Mouse (Mus musculus): ENCODE data around the gene Pfkfb4.

The Pfkfb4 gene

DNA sequence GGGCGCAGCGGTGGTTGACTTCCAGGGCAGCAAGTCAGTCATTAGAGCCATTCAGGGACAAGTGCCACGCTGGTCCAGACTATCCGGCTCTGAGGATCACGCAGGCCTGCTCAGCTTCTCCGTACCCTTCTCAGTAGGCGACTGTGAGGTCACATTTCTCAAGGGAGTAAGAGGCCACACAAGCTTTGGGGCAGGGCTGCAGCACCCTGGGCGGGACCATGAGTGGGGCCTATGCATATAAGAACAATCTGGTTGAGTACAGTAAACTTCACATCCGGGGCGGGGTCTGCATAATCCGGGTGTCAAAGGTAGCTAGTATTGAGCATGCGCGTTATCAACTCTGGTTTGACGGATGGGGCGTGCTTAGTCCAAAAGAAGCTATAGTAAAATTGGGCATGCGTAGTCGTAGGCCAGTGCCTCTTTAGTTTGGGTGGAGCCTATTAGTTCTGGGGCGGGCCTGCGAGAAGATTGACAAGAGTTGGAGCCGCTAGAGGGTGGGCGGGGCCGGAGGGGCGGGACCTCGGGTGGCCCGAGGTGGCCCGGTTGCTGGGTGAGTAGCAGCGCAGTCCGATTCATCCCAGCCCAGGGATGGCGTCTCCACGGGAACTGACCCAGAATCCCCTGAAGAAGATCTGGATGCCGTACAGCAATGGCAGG is at the start of gene Pfkfb4:
Pfkfb4 (plus strand) TSS at position 351 of the 657 bp plus-strand sequence.
- DNase-seq (ENCODE audit: low read depth) = peak; percentile 100

DNA sequence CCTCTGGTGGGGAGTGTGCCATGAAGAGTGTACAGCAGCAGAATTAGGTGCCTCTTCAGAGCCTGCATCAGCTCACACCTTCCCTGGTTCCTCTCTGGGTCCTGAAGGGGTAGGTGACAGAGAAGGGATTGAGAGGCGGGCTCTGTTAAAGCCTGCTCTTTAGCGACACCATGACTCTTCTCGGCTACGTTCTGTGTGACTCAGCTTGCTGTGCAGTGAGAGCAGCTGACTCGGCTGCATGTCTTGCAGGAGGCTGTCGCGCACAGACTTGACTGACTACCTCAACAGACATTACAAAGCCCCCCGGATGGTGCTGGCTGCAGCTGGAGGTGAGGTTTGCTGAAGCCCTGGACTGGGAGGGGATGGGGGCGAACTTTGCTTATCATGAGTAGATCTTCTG is 46.5 kb upstream of the Pfkfb4 start:
- no peak for DNase-seq (ENCODE audit: low read depth)

DNA sequence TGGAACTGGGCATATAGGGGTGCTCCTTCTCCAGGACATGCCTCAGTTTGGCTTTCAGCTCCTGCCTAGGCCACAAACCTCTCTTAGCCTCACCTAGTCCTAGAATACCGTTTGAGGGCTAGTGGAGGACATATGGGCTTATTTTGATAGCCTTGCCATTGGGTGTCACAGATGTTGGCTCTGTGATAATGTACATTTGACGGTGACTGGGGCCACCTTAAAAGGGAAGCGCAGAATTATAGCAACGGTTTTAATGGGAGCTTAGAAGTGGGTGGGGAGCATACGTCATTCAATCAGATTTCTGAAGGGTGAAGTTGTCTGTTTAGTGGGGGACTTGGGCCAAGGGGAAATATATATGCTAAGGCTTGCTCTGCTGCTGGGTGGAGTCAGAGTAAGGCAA is 46.0 kb upstream of the Pfkfb4 start:
- no peak for DNase-seq (ENCODE audit: low read depth)

DNA sequence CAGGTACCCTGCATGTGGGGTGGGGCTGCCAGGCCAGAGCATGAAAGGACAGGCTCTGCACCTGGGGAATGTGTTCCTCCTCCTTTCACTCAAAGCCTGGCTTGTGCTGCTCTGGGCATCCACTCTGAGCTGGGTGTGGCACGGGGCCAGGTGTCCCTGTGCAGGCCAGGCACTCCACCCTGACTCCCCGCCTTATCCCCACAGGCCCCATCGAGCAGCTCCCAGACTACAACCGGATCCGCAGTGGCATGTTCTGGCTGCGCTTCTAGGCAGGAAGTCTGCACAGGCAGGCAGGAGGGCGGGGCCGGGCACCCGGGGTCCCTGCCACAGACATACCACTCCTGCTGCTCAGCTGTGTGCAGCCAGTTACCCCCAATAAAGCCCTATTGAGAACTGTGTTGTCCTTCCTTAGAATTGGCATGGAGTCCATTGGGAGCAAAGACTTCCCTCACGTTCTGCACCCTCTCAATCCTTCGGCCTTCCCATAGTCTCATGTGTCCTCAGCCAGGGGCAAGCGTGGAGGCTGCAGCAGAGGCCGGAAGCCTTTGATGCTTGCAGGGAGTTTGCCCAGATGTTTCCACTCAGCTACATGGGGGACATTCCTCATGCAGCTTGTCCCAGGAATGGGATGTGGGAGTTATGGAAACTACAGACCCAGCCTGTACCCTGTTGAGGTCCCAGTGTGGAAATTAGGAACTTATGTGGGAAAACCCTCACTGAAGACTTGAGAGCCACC is 42.2 kb upstream of the Pfkfb4 start:
- DNase-seq (ENCODE audit: low read depth) = no peak

- no peak for DNase-seq (ENCODE audit: low read depth)
Measured at GRCm38 (mm10) chr9:108949967-108950728, 41.4 kb upstream of the Pfkfb4 start.

DNA sequence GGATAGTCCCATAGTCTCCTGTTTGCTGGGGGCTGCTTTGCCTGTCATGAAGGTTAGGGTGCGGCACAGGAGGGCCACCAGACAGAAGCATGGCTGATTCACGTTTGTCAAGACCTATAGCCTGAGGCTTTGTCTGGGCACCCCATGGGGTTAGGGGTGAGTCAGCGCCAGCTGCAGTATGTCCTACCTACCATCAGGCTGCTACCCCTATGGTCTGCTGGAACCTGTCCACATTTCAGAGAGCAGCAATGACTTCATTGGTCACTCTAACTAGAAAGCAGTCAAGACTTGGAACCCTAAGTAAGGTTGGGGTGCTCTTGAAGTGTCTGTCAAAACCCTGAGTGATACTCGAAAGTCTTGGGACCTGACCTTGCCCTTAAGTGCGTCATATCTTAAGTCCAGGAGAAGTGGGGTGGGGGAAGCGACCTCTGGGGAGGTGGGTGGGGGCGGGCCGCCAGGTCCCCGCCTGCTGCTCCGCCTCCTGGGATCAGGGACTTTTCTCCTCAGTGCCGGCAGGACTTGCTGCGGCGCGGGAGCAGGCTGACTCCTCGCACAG is 38.4 kb upstream of the Pfkfb4 start, which contains the start of gene Col7a1:
Col7a1 (plus strand) TSS at position 506 of the 556 bp plus-strand sequence.
- DNase-seq (ENCODE audit: low read depth) = no peak

- no peak for DNase-seq (ENCODE audit: low read depth)
Measured at GRCm38 (mm10) chr9:108955241-108955640, 36.3 kb upstream of the Pfkfb4 start.

GRCm38 (mm10) chr9:108955846-108956245 is 35.7 kb upstream of the Pfkfb4 start:
- DNase-seq (ENCODE audit: low read depth) = no peak

- no peak for DNase-seq (ENCODE audit: low read depth)
Measured at GRCm38 (mm10) chr9:108963577-108963976, 28.0 kb upstream of the Pfkfb4 start.

DNA sequence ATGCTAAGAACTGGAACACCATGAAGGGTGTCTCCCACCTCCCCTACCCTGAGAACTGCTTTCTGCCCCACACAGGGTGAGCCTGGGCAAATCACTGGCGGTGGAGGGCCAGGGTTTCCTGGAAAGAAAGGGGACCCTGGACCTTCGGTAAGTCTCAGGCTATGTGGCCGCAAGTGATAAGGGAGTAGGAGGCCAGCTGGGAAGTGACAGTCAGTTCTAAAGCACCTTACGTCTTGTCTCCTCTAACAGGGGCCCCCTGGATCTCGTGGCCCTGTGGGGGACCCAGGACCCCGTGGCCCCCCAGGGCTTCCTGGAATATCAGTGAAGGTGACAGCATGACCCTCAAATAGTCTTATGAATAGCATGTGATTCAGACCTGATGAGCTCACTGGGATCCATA is 27.2 kb upstream of the Pfkfb4 start:
- no peak for DNase-seq (ENCODE audit: low read depth)

GRCm38 (mm10) chr9:108970623-108971022 is 21.0 kb upstream of the Pfkfb4 start:
- no peak for DNase-seq (ENCODE audit: low read depth)

DNA sequence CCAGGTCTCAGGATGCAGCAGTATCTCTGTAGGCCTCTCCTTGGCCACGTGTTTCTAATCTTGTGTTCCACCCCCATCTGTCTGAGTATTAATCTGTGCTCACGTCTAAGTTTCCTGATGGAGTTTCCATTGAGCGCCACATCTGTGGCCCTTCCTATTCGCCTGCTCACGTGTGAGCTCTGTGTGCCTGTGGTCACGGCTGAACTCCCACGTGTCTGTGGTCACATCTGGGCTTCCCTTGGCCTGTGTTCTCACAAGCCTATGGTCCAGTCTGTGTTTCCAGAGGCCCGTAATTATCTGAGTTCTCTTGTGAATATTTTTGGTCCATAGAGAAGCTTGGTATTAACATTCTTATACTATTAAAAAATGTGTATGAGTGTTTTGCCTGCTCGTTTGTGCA is 15.1 kb upstream of the Pfkfb4 start:
- DNase-seq (ENCODE audit: low read depth) = no peak

DNA sequence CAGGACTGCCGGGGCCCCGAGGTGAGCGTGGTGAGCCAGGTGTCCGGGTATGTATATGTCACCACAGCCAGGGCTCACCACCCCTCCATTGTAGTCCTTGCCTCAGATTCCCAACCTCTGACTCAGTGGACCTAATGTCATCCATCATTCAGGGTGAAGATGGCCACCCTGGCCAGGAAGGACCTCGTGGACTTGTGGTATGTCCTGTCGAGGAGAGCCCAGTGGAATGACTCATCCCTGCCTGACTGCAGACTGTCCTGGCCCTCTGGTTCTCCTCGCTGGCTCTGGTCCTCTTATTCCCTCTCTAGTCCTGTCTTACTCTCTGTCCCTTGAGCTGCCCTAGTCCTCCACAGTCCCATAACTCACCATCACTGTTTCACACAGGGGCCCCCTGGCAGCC is 13.6 kb upstream of the Pfkfb4 start:
- DNase-seq (ENCODE audit: low read depth) = no peak

DNA sequence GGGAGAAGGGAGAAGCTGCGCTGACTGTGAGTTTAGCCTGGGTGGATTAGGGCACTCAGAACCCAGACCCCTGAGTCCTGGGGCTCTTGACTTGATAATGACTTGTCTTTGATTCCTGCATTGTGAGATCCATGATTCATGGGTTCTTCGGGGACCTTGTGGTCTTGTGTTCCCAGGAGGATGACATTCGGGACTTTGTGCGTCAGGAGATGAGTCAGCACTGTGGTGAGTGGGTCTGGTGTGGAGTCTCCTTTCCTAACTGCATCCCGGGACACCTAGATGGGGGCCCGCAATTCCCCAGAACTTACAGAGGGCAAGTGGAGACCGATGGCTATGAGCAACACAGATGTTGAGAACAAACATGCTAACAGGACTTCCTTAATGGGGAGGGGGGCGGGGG is 9.1 kb upstream of the Pfkfb4 start:
- no peak for DNase-seq (ENCODE audit: low read depth)

- DNase-seq (ENCODE audit: low read depth) = no peak
Measured at GRCm38 (mm10) chr9:108983209-108983608, 8.4 kb upstream of the Pfkfb4 start.

DNA sequence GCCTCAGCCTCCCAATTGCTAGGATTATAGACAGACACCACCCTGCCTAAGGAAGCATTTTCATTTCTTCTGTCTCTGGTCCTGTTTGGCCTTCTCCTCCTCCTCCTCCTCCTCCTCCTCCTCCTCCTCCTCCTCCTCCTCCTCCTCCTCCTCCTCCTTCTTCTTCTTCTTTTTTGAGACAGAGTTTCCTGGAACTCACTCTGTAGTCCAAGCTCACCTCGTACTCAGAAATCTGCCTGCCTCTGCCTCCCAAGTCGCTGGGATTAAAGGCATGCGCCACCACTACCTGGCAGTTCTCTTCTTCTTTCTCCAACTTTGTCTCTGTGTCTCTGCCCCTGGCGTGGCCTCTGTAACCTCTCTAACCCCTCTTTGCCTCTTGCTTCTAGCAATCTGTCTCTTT is 5.9 kb upstream of the Pfkfb4 start, which contains the start of gene Ucn2:
Ucn2 (plus strand) TSS at position 301 of the 400 bp plus-strand sequence.
- no peak for DNase-seq (ENCODE audit: low read depth)

DNA sequence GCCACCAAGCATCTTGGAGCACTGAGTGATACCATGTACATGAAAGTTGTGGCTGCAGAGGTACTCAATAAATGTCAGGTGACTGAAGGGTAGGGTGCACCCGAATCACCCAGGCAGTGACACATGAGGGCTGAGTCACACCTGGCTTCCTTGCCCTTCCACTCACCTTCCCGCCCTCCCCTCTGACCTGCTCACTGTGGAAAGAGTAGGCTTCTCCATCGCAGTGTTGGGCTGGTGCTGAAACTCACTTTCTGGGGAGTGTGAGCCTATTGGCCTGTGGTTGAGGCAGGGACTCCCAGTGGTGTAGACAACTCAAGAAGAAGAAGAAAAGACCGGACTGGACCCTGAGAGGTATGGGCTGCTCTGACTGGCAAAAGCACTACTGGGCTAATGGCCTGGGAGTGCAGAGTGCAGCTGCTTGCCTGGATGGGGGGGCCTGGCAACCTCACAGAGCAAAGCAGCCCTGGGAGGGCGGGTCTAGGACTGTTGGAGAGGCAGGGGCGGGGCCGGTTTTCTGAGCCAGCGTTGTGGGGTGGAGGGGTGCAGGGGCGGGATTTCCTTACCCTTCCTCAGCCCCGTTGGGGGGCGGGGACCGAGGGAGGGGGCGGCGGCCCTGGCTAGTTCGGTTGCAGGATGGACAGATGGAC is 3.8 kb upstream of the Pfkfb4 start:
- DNase-seq (ENCODE audit: low read depth) = no peak

- DNase-seq (ENCODE audit: low read depth) = no peak
Measured at GRCm38 (mm10) chr9:108989802-108990461, 1.6 kb upstream of the Pfkfb4 start.

DNA sequence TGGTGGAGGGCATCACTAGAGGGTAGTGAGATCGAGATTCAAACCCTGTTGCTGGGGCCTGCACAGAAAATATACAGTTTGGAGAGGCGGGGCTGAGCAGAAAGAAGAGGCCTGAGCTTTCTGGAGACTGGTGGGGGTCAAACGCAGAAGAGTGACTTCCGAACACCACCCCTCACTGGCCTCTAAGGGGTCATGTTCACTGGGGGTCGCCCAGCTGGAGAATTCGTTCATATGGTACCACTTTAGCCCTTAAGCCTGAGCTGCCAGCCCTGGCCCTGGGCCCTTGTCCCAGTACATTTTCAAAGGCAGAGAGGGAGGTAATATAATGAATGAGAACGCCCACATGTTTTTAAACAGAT is 1.1 kb upstream of the Pfkfb4 start:
- DNase-seq (ENCODE audit: low read depth) = no peak

GRCm38 (mm10) chr9:108992085-108992469 is 499 bp downstream of the Pfkfb4 start:
- DNase-seq (ENCODE audit: low read depth) = no peak

- no peak for DNase-seq (ENCODE audit: low read depth)
Measured at GRCm38 (mm10) chr9:108992620-108993361, 1.2 kb downstream of the Pfkfb4 start.
